Mouse (Mus musculus) embryo, embryonic 11.5 days (tissue): ENCODE data around the gene Terb1.

Experiments used
- DNase-seq: peaks from one replicate; pipeline ENCODE4 v3.0.0-alpha.2; 2012; ENCODE audit warnings: low read depth, low spot score

The Terb1 gene

DNA sequence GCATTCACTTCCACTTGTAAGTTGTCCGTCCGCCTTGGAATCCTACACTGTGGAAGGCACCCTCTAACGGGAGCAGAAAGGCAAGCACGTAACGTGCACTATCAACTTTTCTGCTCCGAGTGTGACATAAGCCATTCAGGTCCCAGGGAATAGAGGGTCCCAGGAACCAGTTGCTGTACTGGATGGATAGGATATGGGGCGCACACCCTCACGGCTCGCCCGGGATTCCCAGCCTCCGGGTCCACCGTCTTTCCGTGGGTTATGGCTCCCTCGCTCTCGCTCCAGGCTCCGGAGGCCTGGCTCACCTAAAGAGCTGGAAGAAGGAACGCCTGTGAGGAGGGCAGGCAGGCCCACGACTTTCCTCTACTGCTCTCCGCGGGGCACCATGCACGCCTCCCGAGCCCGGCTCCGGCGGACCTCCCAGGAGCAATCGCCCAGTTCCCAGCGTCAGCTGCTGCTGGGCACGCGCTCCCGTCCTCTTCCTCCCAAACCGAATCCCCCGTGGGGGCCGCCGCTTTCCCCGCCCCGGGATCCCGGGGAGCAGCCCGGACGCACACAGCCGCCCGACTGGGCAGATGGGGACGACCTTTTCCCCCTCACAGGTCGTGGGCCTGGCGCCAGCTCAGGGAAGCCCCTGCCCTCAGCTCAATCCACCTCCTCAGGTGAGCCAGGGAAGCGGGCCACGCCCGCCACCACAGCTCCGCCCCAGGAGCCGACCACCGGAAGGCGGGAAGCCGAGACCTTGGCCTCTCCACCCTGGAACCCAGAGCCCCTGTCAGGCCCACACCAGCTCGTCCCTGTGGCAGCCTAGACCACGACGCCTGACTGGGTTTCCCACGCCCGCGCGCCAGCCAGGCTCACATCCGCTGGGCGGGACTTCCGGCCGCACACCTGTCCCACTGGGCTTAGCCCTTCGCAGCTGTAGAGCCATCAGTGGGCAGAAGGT is at the start of gene Terb1:
TSS of gene Terb1 (minus strand) at position 850 of the 946 bp plus-strand sequence.
- DNase-seq, result no peak

DNA sequence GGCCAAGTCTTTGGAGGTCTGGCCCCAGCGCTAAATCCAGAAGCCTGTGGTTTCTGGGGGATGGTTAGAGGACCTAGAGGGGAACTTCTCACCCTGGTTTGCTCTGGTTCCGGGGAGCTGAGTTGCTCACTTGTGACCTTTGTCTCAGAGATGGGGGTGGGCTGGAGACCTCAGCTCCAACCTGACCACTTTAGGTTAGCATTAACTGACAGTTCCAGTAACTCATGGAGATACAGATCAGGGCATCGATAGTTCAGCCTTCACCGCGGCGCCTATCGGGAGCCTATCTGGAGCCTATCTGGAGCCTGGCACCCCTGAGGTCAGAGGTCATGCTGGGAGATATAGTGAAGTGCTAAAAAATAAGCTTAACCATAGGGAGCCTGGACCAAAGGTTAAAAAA is 47.5 kb upstream of the Terb1 start:
- DNase-seq, result no peak

DNA sequence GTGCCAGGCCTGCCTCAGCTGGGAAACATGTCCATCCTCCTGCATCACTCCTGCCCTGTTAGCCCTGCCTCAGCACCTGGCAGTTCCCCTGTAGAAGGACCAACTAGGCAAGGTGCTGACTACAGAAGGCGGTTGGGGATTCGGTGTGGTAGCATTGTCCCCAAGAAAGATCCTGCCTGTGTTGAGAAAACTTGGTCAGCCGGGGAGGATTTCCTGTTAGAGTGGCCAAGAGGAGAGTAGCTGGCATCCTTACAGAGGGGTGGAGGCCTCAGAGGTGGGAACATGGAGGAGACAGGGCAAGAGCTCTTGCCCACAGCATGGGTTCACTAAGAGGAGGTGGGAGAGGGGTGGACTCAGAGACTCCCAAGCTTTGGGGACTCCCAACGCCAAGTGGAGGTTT is 45.5 kb upstream of the Terb1 start:
- no peak for DNase-seq

DNA sequence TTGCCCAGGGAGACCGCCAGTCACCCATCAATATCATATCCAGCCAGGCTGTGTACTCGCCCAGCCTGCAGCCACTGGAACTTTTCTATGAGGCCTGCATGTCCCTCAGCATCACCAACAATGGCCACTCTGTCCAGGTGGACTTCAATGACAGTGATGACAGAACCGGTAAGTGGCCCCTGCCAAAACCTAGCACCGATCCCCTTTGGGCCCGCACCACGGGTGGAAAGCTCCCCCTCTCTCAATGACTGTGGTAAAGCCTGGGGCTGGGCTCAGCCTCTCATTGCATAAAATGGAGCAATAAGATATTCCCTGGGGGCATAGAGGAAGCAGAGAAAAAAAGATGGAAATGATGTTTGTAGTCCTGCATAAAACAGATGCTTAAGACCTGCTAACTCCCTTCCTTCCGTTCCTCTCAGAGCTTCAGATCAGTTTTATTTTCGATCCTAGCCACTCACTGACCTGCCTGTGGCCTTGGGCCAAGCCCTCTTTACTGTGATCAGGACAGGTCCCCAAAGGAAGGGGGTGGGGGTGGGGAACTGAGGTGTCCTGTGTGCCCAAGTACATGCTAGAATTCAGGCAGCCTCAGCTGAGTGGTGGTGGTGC is 33.8 kb upstream of the Terb1 start:
- DNase-seq, result no peak

DNA sequence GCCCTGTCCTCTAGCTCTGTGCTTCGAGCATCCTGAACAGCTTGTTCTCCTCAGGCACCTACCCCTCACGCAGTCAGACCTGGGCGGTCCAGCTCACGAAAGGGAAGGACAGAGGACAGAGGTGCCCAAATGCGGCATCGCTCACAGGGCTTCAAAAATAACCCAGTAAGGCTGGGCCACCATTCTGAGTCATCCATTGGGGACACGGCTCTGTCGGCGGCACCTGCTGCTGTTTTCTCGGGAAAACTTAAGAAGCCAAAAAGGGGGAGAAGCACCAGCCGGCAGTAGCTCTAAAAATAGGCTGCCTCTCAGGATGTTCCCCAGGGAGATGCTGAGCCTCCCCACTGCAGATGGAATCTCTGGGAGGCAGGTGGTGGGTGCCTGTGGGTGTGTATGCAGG is 32.5 kb upstream of the Terb1 start:
- DNase-seq, result no peak

DNA sequence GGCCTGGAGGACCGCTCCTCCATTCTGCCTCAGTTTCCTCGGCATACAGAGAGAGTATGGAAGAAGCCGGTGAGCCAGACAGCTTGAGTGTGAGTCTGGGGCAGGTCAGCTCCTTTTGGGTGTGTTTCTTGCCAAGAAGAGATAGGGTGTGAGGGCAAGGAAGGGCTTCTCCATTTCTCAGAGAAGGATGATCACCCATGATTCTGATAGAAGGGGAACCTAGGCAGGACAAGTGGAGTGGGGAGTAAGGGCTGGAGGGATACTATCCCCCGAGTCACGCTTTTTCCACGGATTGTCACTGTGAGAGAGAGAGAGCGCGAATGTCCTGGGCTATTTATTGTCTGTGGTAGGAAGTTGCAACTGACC is 31.8 kb upstream of the Terb1 start:
- DNase-seq, result no peak

GRCm38 (mm10) chr8:104540710-104541514 is 31.2 kb upstream of the Terb1 start:
- DNase-seq, result no peak

DNA sequence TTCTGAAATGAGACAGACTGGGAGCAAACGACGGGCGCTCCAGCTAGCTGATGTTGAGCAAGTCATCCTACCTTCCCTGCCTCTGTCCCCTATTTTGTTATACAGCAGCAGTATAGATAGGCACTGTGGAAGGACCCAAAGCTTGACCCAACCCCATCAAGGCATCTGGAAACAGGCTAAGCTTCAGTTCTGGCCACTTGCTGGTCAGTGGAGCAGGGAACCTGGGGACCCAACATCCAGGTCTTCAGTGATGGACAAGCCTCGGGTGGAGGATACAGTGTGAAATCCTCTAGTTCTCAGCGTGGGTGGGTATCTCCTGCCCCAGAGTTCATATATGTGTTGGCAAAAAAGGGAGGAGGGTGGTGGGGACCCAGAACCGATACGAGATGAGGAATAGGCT is 30.5 kb upstream of the Terb1 start:
- DNase-seq, result no peak

DNA sequence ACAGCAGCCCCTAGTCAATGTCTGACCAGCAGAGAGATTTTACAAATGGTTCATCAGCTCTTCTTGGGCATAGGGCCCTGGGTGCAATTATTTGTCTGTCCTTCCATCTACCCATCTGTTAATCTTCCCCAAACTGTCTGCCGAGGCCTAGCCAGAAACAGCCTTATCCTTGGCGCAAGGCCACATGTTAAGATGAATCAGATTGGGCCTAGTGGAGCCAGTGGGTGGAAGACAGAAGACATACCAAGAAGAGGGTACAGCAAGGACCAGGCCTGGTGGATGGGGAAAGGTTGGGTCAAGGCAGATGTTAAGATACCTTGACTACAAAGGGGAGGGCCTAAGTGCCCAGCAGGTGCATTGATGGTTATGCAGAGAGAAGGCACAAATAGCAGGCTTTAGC is 29.9 kb upstream of the Terb1 start:
- DNase-seq, result no peak

DNA sequence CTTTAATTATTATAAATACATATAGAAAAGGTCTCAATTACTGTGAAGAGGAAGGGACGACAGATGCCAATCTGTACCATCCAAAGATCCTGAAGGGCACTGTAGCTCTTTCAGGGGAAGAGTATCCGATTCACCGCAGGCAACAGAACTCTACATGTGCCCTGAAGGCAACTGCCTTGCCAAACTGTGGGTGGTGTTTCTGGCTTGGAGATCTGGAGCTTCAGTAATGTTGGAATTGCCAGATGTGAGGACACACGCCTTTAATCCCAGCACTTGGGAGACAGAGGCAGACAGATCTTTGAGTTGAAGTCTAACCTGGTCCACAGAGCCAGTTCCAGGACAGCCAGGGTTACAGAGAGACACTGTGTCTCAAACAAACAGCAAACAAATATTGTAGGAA is 29.2 kb upstream of the Terb1 start:
- no peak for DNase-seq

GRCm38 (mm10) chr8:104536028-104536427 is 26.3 kb upstream of the Terb1 start:
- no peak for DNase-seq

- no peak for DNase-seq
Measured at GRCm38 (mm10) chr8:104535378-104535777, 25.7 kb upstream of the Terb1 start.

- DNase-seq, result no peak
Measured at GRCm38 (mm10) chr8:104534779-104535141, 25.1 kb upstream of the Terb1 start.

- peak; percentile 92 for DNase-seq
Measured at GRCm38 (mm10) chr8:104533971-104534778, 24.5 kb upstream of the Terb1 start, which contains the start of the genes Nae1 and Car7. TSS of gene Nae1 (minus strand) at chr8:104534637. TSS of gene Car7 (plus strand) at chr8:104534689.

GRCm38 (mm10) chr8:104533551-104533950 is 23.8 kb upstream of the Terb1 start:
- no peak for DNase-seq

DNA sequence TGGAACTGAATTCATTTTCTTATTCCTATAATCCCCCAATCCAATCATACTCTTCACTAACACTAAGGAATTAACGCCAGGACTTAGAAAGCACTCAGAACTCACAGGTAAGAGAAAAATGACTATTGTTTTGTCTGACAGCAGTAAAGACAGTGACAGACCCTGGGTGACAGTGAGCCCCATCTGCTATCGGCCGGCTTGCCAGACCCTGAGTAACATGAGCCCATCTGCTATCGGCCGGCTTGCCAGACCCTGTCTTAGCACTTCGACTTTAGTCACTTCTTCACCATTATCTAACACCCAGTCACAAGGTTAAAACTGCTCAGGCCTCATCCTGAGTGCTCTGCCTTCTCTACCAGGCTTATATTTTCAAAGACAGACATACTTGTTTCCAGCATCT is 20.0 kb upstream of the Terb1 start:
- no peak for DNase-seq

- no peak for DNase-seq
Measured at GRCm38 (mm10) chr8:104517872-104518271, 8.2 kb upstream of the Terb1 start.

- no peak for DNase-seq
Measured at GRCm38 (mm10) chr8:104510134-104510533, 424 bp upstream of the Terb1 start.

DNA sequence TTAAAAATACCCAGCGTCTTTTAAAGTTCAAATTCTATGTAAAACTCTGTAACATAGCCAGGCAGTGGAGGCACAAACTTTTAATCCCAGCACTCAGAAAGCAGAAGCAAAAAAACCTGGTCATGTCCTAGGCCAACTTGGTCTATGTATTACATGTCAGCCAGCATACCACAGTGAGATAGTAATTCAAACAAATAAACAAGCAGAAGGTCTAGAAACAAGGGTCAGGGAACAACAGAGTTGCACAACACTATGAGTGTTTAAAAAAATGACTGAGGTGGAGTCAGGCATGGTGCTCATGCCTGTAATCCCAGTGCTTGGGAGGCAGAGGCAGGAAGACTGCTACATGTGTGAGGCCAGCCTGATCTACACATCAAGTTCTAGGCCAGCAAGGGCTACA is 30.6 kb downstream of the Terb1 start:
- DNase-seq, result no peak

GRCm38 (mm10) chr8:104472465-104472864 is 37.2 kb downstream of the Terb1 start:
- no peak for DNase-seq

- DNase-seq, result no peak
Measured at GRCm38 (mm10) chr8:104467463-104467862, 42.2 kb downstream of the Terb1 start.
